Mouse (Mus musculus) hindbrain, embryonic 16.5 days (tissue): ENCODE measurements around the gene Tmem33. TPM values are rescaled to one million over a fixed set of nuclear protein-coding genes. Genes with fewer than 3 reads are reported as not detected.

Experiments
- ATAC-seq: fragments of 200-750 bp; cut with Nextera tagmentation; 2 replicates; pipeline ENCODE4 v1.8.0; 2017; ENCODE audit warnings: moderate TSS enrichment, moderate library complexity
- H3K27ac ChIP-seq: fragments of 300-500 bp; sonication (generic); 2 replicates; pipeline ENCODE4 v1.5.1; 2014; ENCODE audit warnings: low read depth, mild to moderate bottlenecking, control low read depth, low read length, moderate library complexity
- H3K27me3 ChIP-seq: fragments of 300-500 bp; sonication (generic); replicated peaks from 2 replicates; pipeline ENCODE4 v1.6.1; 2014; ENCODE audit warnings: low read length; ENCODE audit not compliant: control insufficient read depth, insufficient read depth
- H3K36me3 ChIP-seq: fragments of 300-500 bp; sonication (generic); 2 replicates; pipeline ENCODE4 v1.6.1; 2014; ENCODE audit warnings: mild to moderate bottlenecking, low read length, moderate library complexity, mixed read lengths; ENCODE audit not compliant: control insufficient read depth, insufficient read depth
- H3K4me1 ChIP-seq: fragments of 300-500 bp; sonication (generic); 2 replicates; pipeline ENCODE4 v1.6.1; 2014; ENCODE audit warnings: low read depth, low read length; ENCODE audit not compliant: control insufficient read depth, insufficient read depth
- H3K4me2 ChIP-seq: fragments of 300-500 bp; sonication (generic); 2 replicates; pipeline ENCODE4 v1.6.1; 2014; ENCODE audit warnings: mild to moderate bottlenecking, low read length, control low read depth, moderate library complexity
- H3K4me3 ChIP-seq: fragments of 300-500 bp; sonication (generic); 2 replicates; pipeline ENCODE4 v1.5.1; 2014; ENCODE audit warnings: mild to moderate bottlenecking, low read length, control low read depth, moderate library complexity
- H3K9ac ChIP-seq: fragments of 300-500 bp; sonication (generic); 2 replicates; pipeline ENCODE4 v1.6.1; 2014; ENCODE audit warnings: low read depth, mild to moderate bottlenecking, control low read depth, low read length, moderate library complexity
- H3K9me3 ChIP-seq: fragments of 300-500 bp; sonication (generic); 2 replicates; pipeline ENCODE4 v1.6.1; 2014; ENCODE audit warnings: mild to moderate bottlenecking, low read length, moderate library complexity; ENCODE audit not compliant: control insufficient read depth
- WGBS: fragments of 180-500 bp; shearing (Covaris S2); extraction: QIAGEN DNeasy Blood & Tissue Kit; methylation state at CpG from one replicate; pipeline ENCODE4 v1.1.7; 2014; 5-methylcytosine and 5-hydroxymethylcytosine counted together
- polyA plus RNA-seq: library from polyadenylated mRNA; unstranded; fragments of >200 nt; fragmentation: Nextera tagmentation; extraction: Ambion mirVana; gene quantifications from 2 replicates; pipeline ENCODE4 v1.2.1, GENCODE M21; 2015

Tmem33 gene
- polyA plus RNA-seq, 1 experiment from 2014 or later, result 74.9 TPM

GRCm38 (mm10) chr5:67223391-67224121 is 36.8 kb upstream of the Tmem33 start:
- H3K27me3 ChIP-seq, result peaks cover 64% of the 10 kb centered on the region
- no peaks in the 10 kb centered on the region for H3K36me3 ChIP-seq
- peaks cover 2% of the 10 kb centered on the region for H3K4me1 ChIP-seq
- H3K4me2 ChIP-seq, result no peak overlapping the region
- no peak for ATAC-seq
- WGBS, result 8% methylated on average over 15 of the region's 15 CpGs
- H3K27ac ChIP-seq, result no peak overlapping the region
- H3K9ac ChIP-seq, result no peak overlapping the region
- no peak overlapping the region for H3K4me3 ChIP-seq
- 0 out of 2 replicates have a peak, but pooled peaks cover 2% of the 10 kb centered on the region for H3K9me3 ChIP-seq

- Histone ChIP-seq H3K27ac (no peak overlapping the region), H3K4me2 (no peak overlapping the region), H3K9ac (no peak overlapping the region), H3K27me3 (peaks cover 62% of the 10 kb centered on the region), H3K36me3 (no peaks in the 10 kb centered on the region), H3K9me3 (0 out of 2 replicates have a peak, but pooled peaks cover 2% of the 10 kb centered on the region), H3K4me1 (peaks cover 2% of the 10 kb centered on the region), H3K4me3 (no peak overlapping the region)
- ATAC-seq, result no peak
- 15% methylated on average over 6 of the region's 6 CpGs for WGBS
These were observed 36.3 kb upstream of the Tmem33 start for GRCm38 (mm10) chr5:67224122-67224502.

GRCm38 (mm10) chr5:67225758-67226157 is 34.6 kb upstream of the Tmem33 start:
- Histone ChIP-seq H3K27ac (no peak overlapping the region), H3K4me3 (no peak overlapping the region), H3K27me3 (peaks cover 52% of the 10 kb centered on the region), H3K36me3 (no peaks in the 10 kb centered on the region), H3K9me3 (0 out of 2 replicates have a peak, but pooled peaks cover 2% of the 10 kb centered on the region), H3K4me2 (no peak overlapping the region), H3K4me1 (peaks cover 6% of the 10 kb centered on the region), H3K9ac (no peak overlapping the region)
- WGBS, result 49% methylated on average over 7 of the region's 7 CpGs
- no peak for ATAC-seq

- H3K9me3 ChIP-seq, result 0 out of 2 replicates have a peak, but pooled peaks cover 2% of the 10 kb centered on the region
- ATAC-seq, result no peak
- peaks cover 50% of the 10 kb centered on the region for H3K27me3 ChIP-seq
- H3K4me2 ChIP-seq, result no peak overlapping the region
- H3K4me1 ChIP-seq, result peaks cover 6% of the 10 kb centered on the region
- H3K27ac ChIP-seq, result no peak overlapping the region
- H3K4me3 ChIP-seq, result no peak overlapping the region
- H3K36me3 ChIP-seq, result no peaks in the 10 kb centered on the region
- 5% methylated on average over 11 of the region's 11 CpGs for WGBS
- no peak overlapping the region for H3K9ac ChIP-seq
These were observed 33.1 kb upstream of the Tmem33 start for GRCm38 (mm10) chr5:67227261-67227660.

GRCm38 (mm10) chr5:67227682-67228444 is 32.5 kb upstream of the Tmem33 start:
- peaks cover 4% of the 10 kb centered on the region for H3K4me1 ChIP-seq
- H3K27me3 ChIP-seq, result peaks cover 54% of the 10 kb centered on the region
- H3K9me3 ChIP-seq, result 0 out of 2 replicates have a peak, but pooled peaks cover 2% of the 10 kb centered on the region
- no peak overlapping the region for H3K4me3 ChIP-seq
- no peaks in the 10 kb centered on the region for H3K36me3 ChIP-seq
- 0 out of 2 replicates have a peak, but pooled peaks have one; percentile 16 for ATAC-seq
- H3K9ac ChIP-seq, result no peak overlapping the region
- no peak overlapping the region for H3K4me2 ChIP-seq
- WGBS, result 2% methylated on average over 15 of the region's 15 CpGs
- no peak overlapping the region for H3K27ac ChIP-seq

GRCm38 (mm10) chr5:67234682-67235081 is 25.7 kb upstream of the Tmem33 start:
- H3K4me3 ChIP-seq, result no peak overlapping the region
- no peak overlapping the region for H3K27ac ChIP-seq
- ATAC-seq, result no peak
- H3K27me3 ChIP-seq, result peaks cover 42% of the 10 kb centered on the region
- H3K4me1 ChIP-seq, result peaks cover 4% of the 10 kb centered on the region; the same call in 1 of the 2 replicates
- H3K9me3 ChIP-seq, result no peaks in the 10 kb centered on the region
- no peaks in the 10 kb centered on the region for H3K36me3 ChIP-seq
- 40% methylated on average over 4 of the region's 4 CpGs for WGBS
- H3K4me2 ChIP-seq, result no peak overlapping the region
- H3K9ac ChIP-seq, result no peak overlapping the region

- H3K27me3 ChIP-seq, result peaks cover 42% of the 10 kb centered on the region
- H3K4me3 ChIP-seq, result no peak overlapping the region
- H3K9me3 ChIP-seq, result no peaks in the 10 kb centered on the region
- WGBS, result 70% methylated on average over 3 of the region's 3 CpGs
- H3K4me1 ChIP-seq, result peaks cover 3% of the 10 kb centered on the region; the same call in 1 of the 2 replicates
- no peak overlapping the region for H3K4me2 ChIP-seq
- ATAC-seq, result no peak
- no peak overlapping the region for H3K27ac ChIP-seq
- no peaks in the 10 kb centered on the region for H3K36me3 ChIP-seq
- H3K9ac ChIP-seq, result no peak overlapping the region
These were observed 24.9 kb upstream of the Tmem33 start for GRCm38 (mm10) chr5:67235462-67235861.

- Histone ChIP-seq H3K36me3 (no peaks in the 10 kb centered on the region), H3K4me2 (no peak overlapping the region), H3K27me3 (peaks cover 34% of the 10 kb centered on the region), H3K4me3 (no peak overlapping the region), H3K4me1 (no peaks in the 10 kb centered on the region), H3K9me3 (no peaks in the 10 kb centered on the region), H3K27ac (no peak overlapping the region), H3K9ac (no peak overlapping the region)
- no peak for ATAC-seq
- 91% methylated on average over 3 of the region's 3 CpGs for WGBS
These were observed 23.8 kb upstream of the Tmem33 start for GRCm38 (mm10) chr5:67236601-67237000.

GRCm38 (mm10) chr5:67238303-67238702 is 22.1 kb upstream of the Tmem33 start:
- 4% methylated on average over 1 of the region's 1 CpGs for WGBS

More at GRCm38 (mm10) chr5:67238303-67238702, 22.1 kb upstream of the Tmem33 start:
- Histone ChIP-seq H3K9me3 (no peaks in the 10 kb centered on the region), H3K36me3 (no peaks in the 10 kb centered on the region), H3K4me1 (no peaks in the 10 kb centered on the region), H3K9ac (no peak overlapping the region), H3K27ac (no peak overlapping the region), H3K4me3 (no peak overlapping the region), H3K27me3 (peaks cover 23% of the 10 kb centered on the region), H3K4me2 (no peak overlapping the region)
- no peak for ATAC-seq
